In the genomic region with DNA sequence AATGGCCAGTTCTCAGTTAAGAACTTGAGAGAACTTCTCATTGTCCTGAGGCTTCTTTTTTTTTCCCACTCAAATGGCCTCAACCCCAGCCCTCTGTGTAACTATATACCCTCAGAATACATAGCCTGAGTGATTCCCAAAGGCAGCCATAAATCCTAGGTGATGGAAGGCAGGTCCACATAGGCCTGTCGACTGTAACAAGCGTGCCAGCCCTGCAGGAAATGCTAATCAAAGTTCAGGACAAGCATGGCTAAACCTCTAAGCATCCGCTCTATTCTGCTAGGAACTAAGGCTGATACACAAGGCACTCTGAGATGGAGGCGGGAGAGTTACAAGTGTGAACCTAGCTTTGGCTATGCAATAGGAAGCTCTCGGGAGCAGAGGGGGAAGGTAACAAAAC, we compare ENCODE assay signal across 17 mouse cellular contexts.
DNase-seq lines count a peak whose midpoint lies in the region; ATAC-seq and TF ChIP-seq lines count a peak whose summit lies in the region.
"Had no signal": no experiment of that assay in that cellular context is flagged by ENCODE, and none has a peak within 500 bp of the region (broad histone marks: within the 10 kb centered on the region; RNA-seq: fewer than 3 reads in every experiment).

No protein-coding gene starts in this region.

- no peak for TF ChIP-seq CTCF in kidney, postnatal 0 days (IDR thresholded peaks at IDR 0.05; ENCODE audit: low read depth)
- TF ChIP-seq CTCF in G1E (IDR thresholded peaks at IDR 0.05; ENCODE audit: low read depth, low read length), result no peak

- H3K9ac ChIP-seq in kidney, postnatal 0 days (ENCODE audit: low read depth, low read length), result no peak overlapping the region
- H3K9ac ChIP-seq in liver, embryonic 15.5 days, result peak overlapping the region; percentile 74
- H3K9ac ChIP-seq: embryonic facial prominence, embryonic 12.5 days; forebrain, embryonic 12.5 days; heart, embryonic 13.5 days; limb, embryonic 12.5 days had no signal

- H3K27me3 ChIP-seq in kidney, postnatal 0 days (ENCODE audit: insufficient read depth, low read length), result no peaks in the 10 kb centered on the region
- H3K27me3 ChIP-seq in G1E (ENCODE audit: insufficient read depth, low read length), result no peaks in the 10 kb centered on the region
- no peaks in the 10 kb centered on the region for H3K27me3 ChIP-seq in liver, embryonic 15.5 days
- H3K27me3 ChIP-seq: embryonic facial prominence, embryonic 12.5 days; forebrain, embryonic 12.5 days; heart, embryonic 13.5 days; limb, embryonic 12.5 days had no signal

- H3K4me3 ChIP-seq in kidney, postnatal 0 days (replicated peaks; ENCODE audit: low read depth, low read length), result no peak overlapping the region
- peak overlapping the region; percentile 63; the same call in 1 of the 2 replicates for H3K4me3 ChIP-seq in G1E (ENCODE audit: low read depth, low read length)
- H3K4me3 ChIP-seq in liver, embryonic 15.5 days (replicated peaks), result peak overlapping the region; percentile 67
- H3K4me3 ChIP-seq: embryonic facial prominence, embryonic 12.5 days; forebrain, embryonic 12.5 days; heart, embryonic 13.5 days; limb, embryonic 12.5 days had no signal

- peak; percentile 69 for DNase-seq in kidney, postnatal 0 days (ENCODE audit: low spot score)
- DNase-seq in kidney, postnatal 25 days, result no peak
- no peak for DNase-seq in G1E (ENCODE audit: low spot score)
- peak; percentile 36 for DNase-seq in embryo, embryonic 11 days
- no peak for DNase-seq in cerebellum, adult 9-11 months
- no peak for DNase-seq in left cerebral cortex, adult 18-20 months (ENCODE audit: low spot score in 2 of 2)
- DNase-seq: adrenal gland, postnatal 36 days; cerebellum, adult 18-20 months; layer of hippocampus, adult 9-11 months; right cerebral cortex, postnatal 14 days; thymus, postnatal 25 days had no signal

- no peaks in the 10 kb centered on the region for H3K9me3 ChIP-seq in kidney, postnatal 0 days (replicated peaks; ENCODE audit: low read length)
- no peaks in the 10 kb centered on the region for H3K9me3 ChIP-seq in G1E (replicated peaks)
- no peaks in the 10 kb centered on the region for H3K9me3 ChIP-seq in liver, embryonic 15.5 days (replicated peaks)
- H3K9me3 ChIP-seq: embryonic facial prominence, embryonic 12.5 days; forebrain, embryonic 12.5 days; heart, embryonic 13.5 days; limb, embryonic 12.5 days had no signal

- H3K27ac ChIP-seq in kidney, postnatal 0 days, result no peak overlapping the region; the same call in 1 of the 2 replicates
- H3K27ac ChIP-seq in liver, embryonic 15.5 days (replicated peaks), result peak overlapping the region; percentile 98
- H3K27ac ChIP-seq: embryonic facial prominence, embryonic 12.5 days; forebrain, embryonic 12.5 days; limb, embryonic 12.5 days had no signal

- ATAC-seq in kidney, postnatal 0 days (replicated peaks; ENCODE audit: low FRiP score, low read depth), result peak; percentile 65; the same call in 1 of the 2 replicates
- ATAC-seq in G1E (ENCODE audit: extremely low read depth, insufficient number of reproducible peaks, low FRiP score, poor library complexity, severe bottlenecking), result no peak
- no peak for ATAC-seq in liver, embryonic 15.5 days (ENCODE audit: insufficient read depth)
- ATAC-seq: intestine, postnatal 0 days had no signal

- no peak overlapping the region for H3K4me2 ChIP-seq in kidney, postnatal 0 days (ENCODE audit: low read length)
- peak overlapping the region; percentile 76 for H3K4me2 ChIP-seq in liver, embryonic 15.5 days
- H3K4me2 ChIP-seq: embryonic facial prominence, embryonic 12.5 days; forebrain, embryonic 12.5 days; limb, embryonic 12.5 days had no signal

- H3K36me3 ChIP-seq in kidney, postnatal 0 days (ENCODE audit: insufficient read depth, low read length), result 0 out of 2 replicates have a peak, but pooled peaks cover 5% of the 10 kb centered on the region
- H3K36me3 ChIP-seq in G1E (replicated peaks), result peaks cover 39% of the 10 kb centered on the region
- peaks cover 4% of the 10 kb centered on the region; the same call in 1 of the 2 replicates for H3K36me3 ChIP-seq in liver, embryonic 15.5 days (replicated peaks)
- H3K36me3 ChIP-seq: embryonic facial prominence, embryonic 12.5 days; forebrain, embryonic 12.5 days; heart, embryonic 13.5 days; limb, embryonic 12.5 days had no signal

- WGBS in kidney, postnatal 0 days, result 21% methylated on average over 5 of the region's 5 CpGs
- WGBS in liver, embryonic 15.5 days (ENCODE audit: insufficient replicate concordance), result 37% methylated on average over 5 of the region's 5 CpGs

- H3K4me1 ChIP-seq in kidney, postnatal 0 days (replicated peaks; ENCODE audit: insufficient read depth, low read length), result 0 out of 2 replicates have a peak, but pooled peaks cover 15% of the 10 kb centered on the region
- peaks cover 85% of the 10 kb centered on the region for H3K4me1 ChIP-seq in G1E (ENCODE audit: insufficient read depth, low read depth, low read length)
- peaks cover 76% of the 10 kb centered on the region for H3K4me1 ChIP-seq in liver, embryonic 15.5 days (replicated peaks)
- H3K4me1 ChIP-seq: forebrain, embryonic 12.5 days had no signal

Comparison
In these comparisons a context has a peak if more than half of its experiments do, and no peak if none do; other contexts are left out.
1. DNase-seq: peak in kidney, postnatal 0 days (single experiment) and embryo, embryonic 11 days (single experiment); none in kidney, postnatal 25 days (0 of 2), G1E (single experiment), cerebellum, adult 9-11 months (single experiment) and left cerebral cortex, adult 18-20 months (0 of 2).